Mouse (Mus musculus) limb, embryonic 15.5 days (tissue): ENCODE measurements around the gene Rapgef4. TPM values are rescaled to one million over a fixed set of nuclear protein-coding genes. Genes with fewer than 3 reads are reported as not detected.

Experiments used
- ATAC-seq: fragments of 200-750 bp; cut with Nextera tagmentation; 2 replicates; pipeline ENCODE4 v1.8.0; 2017; ENCODE audit warnings: low read depth, moderate TSS enrichment; ENCODE audit not compliant: insufficient number of reproducible peaks, low FRiP score, low TSS enrichment
- H3K27ac ChIP-seq: fragments of 300-500 bp; sonication (generic); 2 replicates; pipeline ENCODE4 v1.5.1; 2015; ENCODE audit warnings: moderate library complexity, mild to moderate bottlenecking, inconsistent platforms
- H3K27me3 ChIP-seq: fragments of 300-500 bp; sonication (generic); 2 replicates; pipeline ENCODE4 v1.6.1; 2015; ENCODE audit warnings: inconsistent platforms
- H3K36me3 ChIP-seq: fragments of 300-500 bp; sonication (generic); 2 replicates; pipeline ENCODE4 v1.6.1; 2015; ENCODE audit warnings: inconsistent platforms
- H3K4me1 ChIP-seq: fragments of 300-500 bp; sonication (generic); 2 replicates; pipeline ENCODE4 v1.6.1; 2015; ENCODE audit warnings: inconsistent platforms
- H3K4me2 ChIP-seq: fragments of 300-500 bp; sonication (generic); 2 replicates; pipeline ENCODE4 v1.6.1; 2015; ENCODE audit warnings: mild to moderate bottlenecking, inconsistent platforms
- H3K4me3 ChIP-seq: fragments of 300-500 bp; sonication (generic); 2 replicates; pipeline ENCODE4 v1.5.1; 2015; ENCODE audit warnings: mild to moderate bottlenecking, inconsistent platforms
- H3K9ac ChIP-seq: fragments of 300-500 bp; sonication (generic); 2 replicates; pipeline ENCODE4 v1.6.1; 2015; ENCODE audit warnings: inconsistent platforms
- H3K9me3 ChIP-seq: fragments of 300-500 bp; sonication (generic); 2 replicates; pipeline ENCODE4 v1.6.1; 2016; ENCODE audit warnings: inconsistent platforms
- WGBS: fragments of 180-500 bp; shearing (Covaris S2); methylation state at CpG from one replicate; pipeline ENCODE4 v1.1.7; 2015; 5-methylcytosine and 5-hydroxymethylcytosine counted together
- polyA plus RNA-seq: library from polyadenylated mRNA; unstranded; fragments of >200 nt; fragmentation: Nextera tagmentation; extraction: Ambion mirVana; gene quantifications from 2 replicates; pipeline ENCODE4 v1.2.1, GENCODE M21; 2015

Gene Rapgef4
- polyA plus RNA-seq, 1 experiment from 2014 or later: 4.6 TPM

DNA sequence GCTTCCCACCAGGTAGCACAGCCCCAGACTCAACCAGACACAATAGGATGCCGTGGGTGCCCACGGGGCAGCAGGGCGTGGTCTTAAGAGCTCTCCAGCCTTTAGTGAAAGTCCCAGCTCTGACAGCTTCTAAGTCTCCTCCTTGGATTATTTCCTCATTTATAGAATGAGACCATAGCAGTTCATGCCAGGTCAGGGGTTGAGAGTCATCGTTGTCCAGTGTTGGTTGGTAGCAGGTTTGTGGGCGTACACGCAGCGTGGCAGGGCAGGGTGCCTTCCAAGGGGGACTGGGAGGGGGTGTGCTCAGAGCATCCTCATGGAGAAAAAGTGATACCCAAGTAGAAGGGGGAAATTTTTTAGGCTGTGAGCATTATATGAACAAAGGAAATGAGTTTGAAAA is 166.2 kb downstream of the Rapgef4 start:
- no peak overlapping the region for H3K27ac ChIP-seq
- no peak overlapping the region for H3K4me2 ChIP-seq
- ATAC-seq: no peak
- H3K4me3 ChIP-seq: no peak overlapping the region
- no peak overlapping the region for H3K9ac ChIP-seq
- H3K27me3 ChIP-seq: no peaks in the 10 kb centered on the region
- no peaks in the 10 kb centered on the region for H3K9me3 ChIP-seq
- 84% methylated on average over 7 of the region's 7 CpGs for WGBS
- H3K36me3 ChIP-seq: no peaks in the 10 kb centered on the region
- peaks cover 23% of the 10 kb centered on the region for H3K4me1 ChIP-seq

DNA sequence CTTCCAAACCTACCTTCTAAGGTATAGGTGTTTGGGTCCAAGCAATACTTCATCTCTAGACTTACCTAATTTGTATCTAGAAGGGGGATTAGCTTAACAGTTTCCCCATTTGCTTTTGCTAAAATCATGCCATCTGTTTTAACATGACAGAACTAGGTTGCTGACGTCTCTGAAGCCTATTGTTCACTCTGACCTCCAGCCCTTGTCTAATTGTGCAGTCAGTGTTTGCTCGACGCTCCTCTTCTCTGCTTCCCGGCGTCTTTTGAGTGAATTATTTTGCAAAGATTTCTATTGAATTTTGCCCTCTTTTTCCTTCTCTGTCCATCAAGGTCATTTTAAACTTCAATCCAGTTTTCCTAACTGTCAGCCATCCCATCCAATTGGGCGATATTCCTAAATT is 166.7 kb downstream of the Rapgef4 start:
- H3K4me3 ChIP-seq: no peak overlapping the region
- no peaks in the 10 kb centered on the region for H3K27me3 ChIP-seq
- peaks cover 23% of the 10 kb centered on the region for H3K4me1 ChIP-seq
- no peak overlapping the region for H3K9ac ChIP-seq
- no peak overlapping the region for H3K27ac ChIP-seq
- no peak overlapping the region for H3K4me2 ChIP-seq
- no peaks in the 10 kb centered on the region for H3K9me3 ChIP-seq
- ATAC-seq: no peak
- no peaks in the 10 kb centered on the region for H3K36me3 ChIP-seq
- 81% methylated on average over 6 of the region's 6 CpGs for WGBS

DNA sequence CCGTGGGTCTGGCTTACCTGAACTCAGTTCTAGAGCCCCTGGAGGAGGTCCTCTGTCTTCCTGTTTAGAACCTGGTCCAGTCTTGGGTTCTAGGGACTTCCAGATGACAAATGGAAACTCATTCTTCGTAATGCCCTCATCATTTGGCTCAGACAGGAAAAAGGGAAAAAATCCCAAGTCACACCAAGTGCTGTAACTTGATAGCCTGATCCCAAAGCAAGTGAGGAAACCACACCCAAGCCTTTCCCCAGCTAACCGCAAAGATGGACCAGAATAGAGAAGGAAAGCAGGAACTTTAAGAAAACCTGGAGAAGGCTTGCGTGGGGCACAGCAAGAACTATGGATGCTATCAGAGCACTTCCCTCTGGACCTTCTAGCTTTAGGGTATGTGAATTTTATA is 167.6 kb downstream of the Rapgef4 start:
- no peak overlapping the region for H3K9ac ChIP-seq
- no peaks in the 10 kb centered on the region for H3K36me3 ChIP-seq
- H3K27me3 ChIP-seq: no peaks in the 10 kb centered on the region
- H3K9me3 ChIP-seq: no peaks in the 10 kb centered on the region
- H3K4me3 ChIP-seq: no peak overlapping the region
- no peak overlapping the region for H3K27ac ChIP-seq
- H3K4me1 ChIP-seq: peaks cover 23% of the 10 kb centered on the region
- no peak for ATAC-seq
- 34% methylated on average over 4 of the region's 4 CpGs for WGBS
- no peak overlapping the region for H3K4me2 ChIP-seq

DNA sequence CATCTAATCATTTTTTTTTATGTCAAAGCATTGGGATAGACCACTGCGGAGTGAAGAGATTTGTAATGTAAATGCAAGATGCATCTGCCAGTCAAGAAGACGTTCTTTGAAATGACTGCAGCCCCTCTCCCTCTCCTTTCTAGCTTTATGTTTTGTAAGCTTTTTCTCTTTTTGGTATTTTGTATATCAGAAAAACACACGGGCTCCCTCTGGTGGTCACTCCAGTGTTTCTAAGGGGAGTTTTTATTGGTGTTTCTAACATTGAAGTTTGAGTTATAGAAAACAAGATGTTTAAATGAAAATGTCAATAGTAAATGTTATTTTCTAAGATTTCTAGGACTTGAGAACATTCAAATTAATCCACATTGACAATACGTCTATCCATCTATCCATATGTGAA is 168.0 kb downstream of the Rapgef4 start:
- no peak for ATAC-seq
- WGBS: 29% methylated on average over 4 of the region's 4 CpGs
- Histone ChIP-seq H3K4me1 (peaks cover 21% of the 10 kb centered on the region), H3K9ac (no peak overlapping the region), H3K4me3 (no peak overlapping the region), H3K27me3 (no peaks in the 10 kb centered on the region), H3K27ac (no peak overlapping the region), H3K4me2 (no peak overlapping the region), H3K9me3 (no peaks in the 10 kb centered on the region), H3K36me3 (no peaks in the 10 kb centered on the region)

DNA sequence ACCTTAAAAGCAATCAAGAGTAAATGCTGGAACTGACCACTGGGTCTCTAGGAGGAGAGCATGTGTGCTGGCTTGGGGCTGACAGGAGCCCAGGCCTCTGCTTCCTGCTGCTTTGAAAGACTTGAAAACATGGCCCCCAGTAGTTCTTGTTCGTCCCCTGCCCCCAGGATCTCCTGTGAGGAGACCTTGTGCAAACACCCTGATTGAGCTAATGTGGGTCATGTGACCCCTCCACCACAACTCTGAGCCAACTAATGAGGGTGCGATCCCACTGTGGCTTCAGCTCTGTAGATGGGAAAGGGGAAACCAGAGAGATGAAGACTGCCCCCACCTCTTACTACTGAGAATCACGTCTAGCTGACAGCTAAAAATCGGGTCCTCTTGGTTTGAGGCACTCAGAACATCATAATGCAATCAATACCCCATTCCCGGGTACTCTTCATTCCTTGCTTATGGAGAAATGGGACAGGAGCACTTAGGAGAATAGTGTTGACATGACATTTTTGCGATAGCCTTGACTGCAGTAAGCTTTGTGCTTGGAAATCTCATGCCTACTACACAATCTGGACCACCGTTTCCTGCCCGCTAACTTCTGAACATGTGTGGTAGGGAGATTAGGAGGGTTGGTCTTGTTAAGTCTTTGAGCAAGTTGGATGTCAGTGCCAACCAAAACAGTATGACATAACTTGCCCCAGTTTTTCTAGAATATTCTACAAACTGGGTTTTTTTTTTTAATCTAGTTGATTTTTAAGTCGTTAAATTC is 170.9 kb downstream of the Rapgef4 start:
- no peaks in the 10 kb centered on the region for H3K27me3 ChIP-seq
- WGBS: 77% methylated on average over 9 of the region's 9 CpGs
- H3K9me3 ChIP-seq: no peaks in the 10 kb centered on the region
- H3K4me3 ChIP-seq: no peak overlapping the region
- no peaks in the 10 kb centered on the region for H3K36me3 ChIP-seq
- H3K4me1 ChIP-seq: peaks cover 24% of the 10 kb centered on the region
- H3K9ac ChIP-seq: no peak overlapping the region
- H3K4me2 ChIP-seq: no peak overlapping the region
- ATAC-seq: no peak
- H3K27ac ChIP-seq: no peak overlapping the region

DNA sequence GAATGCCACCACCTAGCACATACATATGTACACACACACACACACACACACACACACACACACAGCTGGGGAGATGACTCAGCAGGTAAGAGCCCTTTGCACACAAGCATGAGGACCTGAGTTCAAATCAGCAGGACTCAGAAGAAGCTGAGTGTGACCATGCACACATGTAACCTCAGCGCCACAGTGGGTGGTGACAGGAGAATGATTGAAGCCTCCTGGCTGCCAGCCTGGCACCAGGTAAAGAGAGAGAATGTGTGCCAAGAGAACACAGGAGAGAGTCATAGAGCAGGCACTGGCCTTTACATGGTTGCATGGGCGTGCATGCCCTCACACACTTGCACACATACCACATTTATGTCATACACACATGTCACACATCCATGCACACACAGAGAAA is 171.7 kb downstream of the Rapgef4 start:
- WGBS: 89% methylated on average over 2 of the region's 2 CpGs
- no peak for ATAC-seq
- no peaks in the 10 kb centered on the region for H3K27me3 ChIP-seq

DNA sequence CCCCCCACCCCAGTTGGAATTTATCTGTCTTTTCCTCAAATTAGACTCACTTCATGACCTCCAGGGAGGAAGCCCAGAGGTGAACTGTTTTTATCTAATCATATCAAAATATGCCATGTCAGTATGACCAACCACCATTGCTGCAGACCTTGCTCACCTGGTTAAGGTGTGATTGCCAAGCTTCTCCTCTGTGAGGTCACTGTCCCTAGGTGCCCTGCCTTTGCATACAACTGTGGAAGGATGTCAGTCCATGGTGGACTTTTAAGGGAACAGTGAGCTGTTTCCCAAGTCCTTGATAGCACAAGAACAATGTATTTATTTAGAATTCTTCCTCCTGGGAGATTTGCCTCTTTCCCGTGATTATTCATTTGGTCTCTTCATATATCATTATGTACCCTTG is 172.8 kb downstream of the Rapgef4 start:
- H3K36me3 ChIP-seq: no peaks in the 10 kb centered on the region
- no peaks in the 10 kb centered on the region for H3K9me3 ChIP-seq
- H3K9ac ChIP-seq: no peak overlapping the region
- no peaks in the 10 kb centered on the region for H3K27me3 ChIP-seq
- H3K27ac ChIP-seq: no peak overlapping the region
- H3K4me3 ChIP-seq: no peak overlapping the region
- WGBS: 81% methylated on average over 1 of the region's 1 CpGs
- no peak overlapping the region for H3K4me2 ChIP-seq
- ATAC-seq: no peak
- peaks cover 24% of the 10 kb centered on the region for H3K4me1 ChIP-seq

More for the DNA sequence above, 171.7 kb downstream of the Rapgef4 start:
- H3K27ac ChIP-seq: no peak overlapping the region
- no peaks in the 10 kb centered on the region for H3K9me3 ChIP-seq
- no peak overlapping the region for H3K9ac ChIP-seq
- no peaks in the 10 kb centered on the region for H3K36me3 ChIP-seq
- H3K4me1 ChIP-seq: peaks cover 28% of the 10 kb centered on the region
- H3K4me2 ChIP-seq: no peak overlapping the region
- H3K4me3 ChIP-seq: no peak overlapping the region

DNA sequence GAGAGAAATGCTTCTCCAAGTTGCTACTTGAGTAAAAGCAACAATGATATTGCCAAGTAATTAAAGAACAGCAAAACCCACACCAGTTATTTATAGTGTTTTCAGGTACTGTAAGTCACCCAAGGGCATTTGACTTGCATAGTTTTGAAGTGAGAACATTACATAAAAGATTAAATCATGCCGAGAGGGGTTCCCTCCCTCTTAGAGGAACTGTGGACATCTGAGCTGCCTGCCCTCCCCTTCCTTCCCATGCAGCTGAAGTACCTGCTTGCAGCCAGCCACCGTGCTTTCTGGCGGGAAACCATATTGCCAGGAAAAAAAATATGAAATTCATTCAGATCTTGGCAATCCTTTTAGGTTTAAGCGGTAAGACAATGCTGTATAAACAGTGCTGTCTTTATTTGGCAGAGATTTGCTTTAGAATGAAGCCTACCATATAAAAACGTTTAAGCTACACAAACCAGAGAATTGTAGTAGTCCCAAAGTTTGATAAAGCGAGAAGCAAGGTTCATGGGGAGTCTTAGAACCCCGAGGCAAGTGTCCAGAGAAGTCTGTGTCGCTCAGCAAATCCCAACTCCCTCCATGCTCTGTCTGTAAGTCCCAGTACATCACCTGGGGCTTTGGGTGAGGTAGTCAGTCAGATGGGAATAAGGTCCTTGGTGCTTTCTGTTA is 174.2 kb downstream of the Rapgef4 start:
- H3K4me1 ChIP-seq: peaks cover 23% of the 10 kb centered on the region
- no peaks in the 10 kb centered on the region for H3K9me3 ChIP-seq
- H3K4me2 ChIP-seq: no peak overlapping the region
- 23% methylated on average over 8 of the region's 8 CpGs for WGBS
- H3K4me3 ChIP-seq: no peak overlapping the region
- ATAC-seq: no peak
- no peaks in the 10 kb centered on the region for H3K27me3 ChIP-seq
- no peak overlapping the region for H3K9ac ChIP-seq
- no peaks in the 10 kb centered on the region for H3K36me3 ChIP-seq
- H3K27ac ChIP-seq: 0 out of 2 replicates have a peak overlapping the region, but pooled peaks have one; percentile 38

DNA sequence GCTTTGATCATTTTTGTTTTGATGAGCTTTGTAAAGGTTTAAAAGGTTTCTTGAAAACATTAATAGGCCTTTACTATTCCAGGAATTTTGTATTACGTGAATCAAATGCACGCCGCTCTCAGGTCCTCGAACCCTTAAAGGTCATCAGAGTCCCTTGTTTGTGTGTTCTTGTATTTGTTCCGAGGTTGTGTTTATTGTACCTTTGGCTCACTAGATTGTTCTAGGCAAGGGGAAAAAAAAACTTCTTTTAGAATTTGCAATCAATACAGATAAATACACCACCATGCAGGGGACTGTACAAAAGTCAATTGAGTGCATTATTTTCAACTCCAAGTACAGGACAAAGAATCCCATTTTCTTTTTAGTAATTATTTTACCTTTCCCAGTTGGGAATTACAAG is 175.4 kb downstream of the Rapgef4 start:
- 42% methylated on average over 5 of the region's 5 CpGs for WGBS
- no peaks in the 10 kb centered on the region for H3K36me3 ChIP-seq
- no peak for ATAC-seq

DNA sequence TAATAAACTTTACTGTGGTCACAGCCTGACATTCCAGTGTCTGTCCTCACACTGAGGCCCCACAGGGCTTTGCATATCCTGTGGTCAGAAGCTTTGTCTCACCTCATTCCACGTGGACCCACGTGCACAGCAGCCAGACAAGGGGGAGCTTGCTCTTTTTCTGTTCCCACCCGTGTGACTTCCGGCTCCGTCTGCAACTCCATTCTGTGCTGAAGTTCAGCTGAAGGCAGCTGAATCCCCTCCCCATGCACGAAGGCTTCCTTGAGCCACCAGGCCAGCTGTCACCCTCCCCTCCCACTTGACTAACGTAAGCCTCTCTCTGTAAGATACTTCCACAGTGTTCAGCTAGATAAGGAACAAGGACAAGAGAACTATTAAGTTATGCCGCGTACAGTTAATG is 176.5 kb downstream of the Rapgef4 start:
- 0 out of 2 replicates have a peak, but pooled peaks have one; percentile 52 for ATAC-seq
- no peak overlapping the region for H3K27ac ChIP-seq
- no peak overlapping the region for H3K4me3 ChIP-seq
- no peaks in the 10 kb centered on the region for H3K9me3 ChIP-seq
- H3K4me2 ChIP-seq: no peak overlapping the region
- WGBS: 27% methylated on average over 9 of the region's 9 CpGs
- no peaks in the 10 kb centered on the region for H3K36me3 ChIP-seq
- no peaks in the 10 kb centered on the region for H3K27me3 ChIP-seq
- peaks cover 23% of the 10 kb centered on the region for H3K4me1 ChIP-seq
- no peak overlapping the region for H3K9ac ChIP-seq

More for the DNA sequence above, 175.4 kb downstream of the Rapgef4 start:
- Histone ChIP-seq H3K4me1 (peaks cover 23% of the 10 kb centered on the region), H3K27ac (no peak overlapping the region), H3K9me3 (no peaks in the 10 kb centered on the region), H3K4me3 (no peak overlapping the region), H3K9ac (no peak overlapping the region), H3K27me3 (no peaks in the 10 kb centered on the region), H3K4me2 (no peak overlapping the region)

DNA sequence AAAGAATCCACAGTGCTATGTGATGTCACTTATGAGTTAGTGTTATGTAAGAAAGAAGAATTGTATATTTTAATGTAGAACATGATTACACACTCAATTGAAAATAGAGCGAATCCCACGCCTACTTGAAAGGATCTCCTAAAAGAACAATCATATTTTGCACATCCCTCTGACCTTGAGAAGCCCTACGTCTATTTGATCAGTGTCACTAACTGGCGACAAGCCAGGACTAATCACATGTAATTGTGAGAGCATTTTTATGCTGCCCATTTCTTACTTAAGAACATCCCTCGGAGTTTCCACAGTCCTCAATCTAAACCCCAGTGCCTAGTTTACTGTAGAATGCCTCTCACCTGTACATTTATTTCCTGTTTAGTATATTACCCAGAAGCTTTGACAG is 177.0 kb downstream of the Rapgef4 start:
- H3K27me3 ChIP-seq: no peaks in the 10 kb centered on the region
- no peak overlapping the region for H3K27ac ChIP-seq
- no peaks in the 10 kb centered on the region for H3K9me3 ChIP-seq
- ATAC-seq: no peak
- no peak overlapping the region for H3K4me2 ChIP-seq
- 80% methylated on average over 5 of the region's 5 CpGs for WGBS
- no peak overlapping the region for H3K9ac ChIP-seq
- no peak overlapping the region for H3K4me3 ChIP-seq
- H3K4me1 ChIP-seq: peaks cover 23% of the 10 kb centered on the region
- no peaks in the 10 kb centered on the region for H3K36me3 ChIP-seq

DNA sequence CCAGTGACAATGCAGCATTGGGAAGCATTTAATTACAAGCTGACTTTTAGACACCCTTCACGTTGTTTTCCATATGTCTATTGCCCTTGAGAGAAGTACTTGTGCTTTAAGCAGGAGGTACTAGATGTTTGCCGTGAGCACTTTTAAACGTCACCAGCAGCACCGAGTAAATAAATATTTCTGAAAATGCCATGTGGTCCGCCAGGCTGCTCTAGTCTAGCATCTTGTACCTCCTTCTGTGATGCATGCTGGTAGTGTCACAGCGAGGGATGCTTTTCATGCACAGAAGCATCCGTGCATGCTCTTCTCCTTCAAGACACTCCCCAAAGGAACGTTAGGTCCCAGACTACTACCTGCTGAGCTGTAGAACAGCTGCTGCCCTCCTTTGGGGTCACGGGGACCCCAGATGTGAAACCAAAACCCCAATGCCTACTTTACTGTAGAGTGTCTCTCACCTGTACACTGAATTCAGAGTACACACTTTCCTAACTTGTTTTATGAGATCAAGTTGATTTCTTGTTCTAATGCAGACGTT is 177.7 kb downstream of the Rapgef4 start:
- ATAC-seq: no peak
- Histone ChIP-seq H3K36me3 (no peaks in the 10 kb centered on the region), H3K9me3 (no peaks in the 10 kb centered on the region), H3K27me3 (no peaks in the 10 kb centered on the region), H3K9ac (no peak overlapping the region), H3K4me2 (no peak overlapping the region), H3K4me3 (no peak overlapping the region), H3K27ac (no peak overlapping the region), H3K4me1 (peaks cover 23% of the 10 kb centered on the region)
- WGBS: 68% methylated on average over 10 of the region's 10 CpGs
